Mouse (Mus musculus): ENCODE results near the gene Car9. TPM values are rescaled to one million over a fixed set of nuclear protein-coding genes. Genes with fewer than 3 reads are reported as not detected.
"Not testable (repeated sequence)": the region's sequence is repeated elsewhere in the genome, so short reads cannot be mapped to it uniquely, and the experiment has no call there.

The Car9 gene
- under 1 TPM; 0.83 to 0.84 TPM for total RNA-seq (2021)

GRCm38 (mm10) chr4:43506536-43507185 is at the start of gene Car9:
Gene Car9, plus strand, starts transcription at chr4:43506966.
- DNase-seq, result peak; percentile 78
- intact Hi-C loops (cut with DNase I), result no loop called here

GRCm38 (mm10) chr4:43457124-43457523 is 49.6 kb upstream of the Car9 start:
- intact Hi-C loops (cut with DNase I), result no loop called here
- no peak for DNase-seq

DNA sequence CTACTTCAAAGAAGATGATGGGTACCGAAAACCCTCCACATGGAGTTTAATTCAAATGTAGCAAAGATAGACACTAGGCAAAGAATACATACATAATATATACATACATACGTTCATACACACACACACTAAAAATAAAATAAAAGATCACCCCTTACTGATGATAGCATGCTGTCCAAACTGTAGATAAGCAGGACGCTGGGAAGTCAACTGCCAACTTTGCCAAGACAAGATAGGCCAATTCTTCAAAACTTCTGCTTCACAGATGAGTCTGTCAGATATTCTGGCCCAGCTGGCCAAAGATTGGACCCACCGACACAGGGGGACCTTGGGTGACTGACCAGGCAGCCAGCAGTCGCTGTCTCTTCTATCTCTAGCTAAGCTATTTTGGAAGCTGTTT is 43.7 kb upstream of the Car9 start:
- intact Hi-C loops (cut with DNase I), result no loop called here
- DNase-seq, result no peak

DNA sequence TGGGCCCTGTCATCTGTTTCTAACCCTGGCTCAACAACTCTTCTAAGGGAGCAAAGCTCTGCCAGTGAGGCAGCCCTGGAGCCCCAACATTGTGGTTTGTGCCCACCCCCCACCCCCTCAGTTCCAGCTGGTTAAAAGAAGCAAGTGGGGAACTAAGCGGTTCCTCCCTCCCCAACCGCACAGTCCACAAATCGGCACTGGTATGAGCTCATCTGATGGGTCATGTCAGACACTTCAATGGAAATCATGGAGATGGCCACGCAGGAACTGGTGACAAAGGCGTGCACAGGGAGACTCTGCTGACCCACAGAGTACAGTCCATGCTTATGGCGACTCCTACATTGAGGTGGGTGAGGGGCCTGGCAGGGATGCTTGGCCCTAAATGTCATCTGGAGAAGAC is 40.8 kb upstream of the Car9 start:
- intact Hi-C loops (cut with DNase I), result no loop called here
- no peak for DNase-seq

- intact Hi-C loops (cut with DNase I), result no loop called here
- no peak for DNase-seq
Observed at GRCm38 (mm10) chr4:43466872-43467271, 39.9 kb upstream of the Car9 start.

- intact Hi-C loops (cut with DNase I), result no loop called here
- DNase-seq, result no peak
Observed at GRCm38 (mm10) chr4:43470301-43470700, 36.5 kb upstream of the Car9 start.

- DNase-seq, result no peak
- intact Hi-C loops (cut with DNase I), result no loop called here
Observed at GRCm38 (mm10) chr4:43473636-43474035, 33.1 kb upstream of the Car9 start.

DNA sequence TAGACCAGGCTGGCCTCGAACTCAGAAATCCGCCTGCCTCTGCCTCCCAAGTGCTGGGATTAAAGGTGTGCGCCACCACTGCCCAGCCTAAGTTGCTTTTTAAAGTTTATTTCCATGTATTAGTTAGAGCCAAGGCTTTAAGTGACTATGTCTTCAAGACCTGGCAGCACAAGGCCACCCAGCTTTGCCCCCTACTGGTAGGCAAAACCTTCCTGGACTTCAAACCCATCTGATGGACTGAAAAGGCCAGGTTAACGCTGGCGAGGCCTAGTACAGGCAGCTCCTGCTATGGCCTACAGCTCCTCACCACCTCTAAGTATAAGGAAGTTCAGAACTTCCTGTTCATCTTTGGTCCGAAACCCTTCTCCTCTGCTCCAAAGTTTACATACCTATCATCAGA is 30.2 kb upstream of the Car9 start:
- DNase-seq, result no peak
- intact Hi-C loops (cut with DNase I), result no loop called here

DNA sequence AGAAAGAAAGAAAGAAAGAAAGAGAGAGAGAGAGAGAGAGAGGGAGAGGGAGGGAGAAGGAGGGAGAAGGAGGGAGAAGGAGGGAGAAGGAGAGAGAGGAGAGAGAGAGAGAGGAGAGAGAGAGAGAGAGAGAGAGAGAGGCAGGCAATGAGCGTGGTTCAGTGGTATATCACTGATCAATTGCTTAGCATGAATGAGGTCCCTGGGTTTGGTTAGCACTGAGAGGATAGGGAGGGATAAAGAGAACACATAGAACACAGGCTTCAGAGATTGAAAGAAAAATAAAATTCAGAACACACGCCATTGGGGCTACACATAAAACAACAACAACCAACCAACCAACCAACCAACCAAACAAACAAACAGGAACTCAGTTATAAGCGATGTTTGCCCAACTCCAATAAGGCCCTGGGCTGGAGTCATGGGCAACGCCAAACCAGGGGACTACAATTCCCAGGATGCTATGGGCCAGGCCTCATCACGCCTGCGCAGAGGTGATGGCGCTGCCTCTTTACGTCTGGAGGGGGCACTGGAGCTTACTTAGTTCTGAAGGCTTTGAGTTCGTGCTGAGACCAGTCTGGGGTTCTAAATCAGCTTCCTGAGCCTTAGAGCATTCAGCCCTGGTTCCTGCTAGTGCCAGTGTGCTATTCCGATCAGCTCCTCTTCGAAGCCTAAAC is 28.8 kb upstream of the Car9 start:
- peak; percentile 89 for DNase-seq
- intact Hi-C loops (cut with DNase I), result no loop called here

DNA sequence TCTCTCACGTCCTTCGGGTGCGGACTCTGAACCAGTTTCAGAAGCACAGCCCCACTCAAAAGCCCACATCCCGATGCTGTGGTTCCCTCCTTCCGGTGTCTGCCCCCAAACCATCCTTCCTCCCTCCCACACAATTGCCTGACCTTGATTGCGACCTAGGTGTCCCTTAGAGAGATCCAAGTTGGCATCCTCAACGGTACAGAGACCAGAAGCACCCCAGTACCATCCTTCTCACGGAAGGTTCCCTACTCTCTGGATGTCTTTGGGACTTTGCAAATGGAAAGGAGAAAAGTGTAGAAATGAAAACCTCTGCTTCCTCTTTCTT is 28.3 kb upstream of the Car9 start:
- intact Hi-C loops (cut with DNase I), result no loop called here
- no peak for DNase-seq

DNA sequence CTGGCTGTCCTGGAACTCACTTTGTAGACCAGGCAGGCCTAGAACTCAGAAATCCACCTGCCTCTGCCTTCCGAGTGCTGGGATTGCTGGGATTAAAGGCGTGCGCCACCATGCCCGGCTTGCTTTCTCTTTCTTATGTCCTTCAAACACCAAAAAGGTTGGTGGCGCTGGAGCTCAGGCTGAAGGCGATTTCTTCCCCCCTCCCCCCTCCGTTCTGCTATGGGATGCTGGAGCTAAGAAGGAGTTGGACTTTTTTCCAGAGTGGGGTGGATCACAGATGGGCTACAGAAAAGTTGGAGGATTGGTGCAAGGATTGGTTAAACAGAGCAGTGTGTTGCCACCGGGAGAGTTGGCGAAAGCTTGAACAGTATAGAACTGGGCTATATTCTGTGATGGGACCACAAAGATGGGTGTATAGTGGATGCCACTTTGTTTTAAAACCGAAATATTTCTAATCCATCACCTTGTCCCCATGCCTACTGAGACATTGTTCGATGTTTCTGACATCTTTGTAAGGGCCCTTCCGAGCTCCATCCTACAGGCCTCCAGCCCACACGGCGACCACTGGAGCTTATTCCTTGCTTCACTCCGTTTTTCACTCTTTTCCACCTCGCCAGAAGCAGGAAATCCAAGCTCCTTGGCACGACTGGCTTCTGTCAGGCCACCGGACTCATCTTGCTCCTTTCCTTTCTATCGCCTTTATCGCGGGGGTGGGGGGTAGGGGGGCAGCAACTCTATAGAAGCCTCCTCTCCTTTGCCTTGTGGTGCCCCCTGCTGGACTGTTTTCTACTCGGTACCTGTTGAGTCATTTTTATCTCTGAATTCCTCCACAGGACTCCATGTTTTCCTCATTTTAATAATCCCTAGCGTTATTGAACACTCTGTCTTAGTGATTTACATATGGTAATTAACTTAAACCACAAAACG is 27.6 kb upstream of the Car9 start:
- intact Hi-C loops (cut with DNase I), result no loop called here
- DNase-seq, result peak; percentile 77

DNA sequence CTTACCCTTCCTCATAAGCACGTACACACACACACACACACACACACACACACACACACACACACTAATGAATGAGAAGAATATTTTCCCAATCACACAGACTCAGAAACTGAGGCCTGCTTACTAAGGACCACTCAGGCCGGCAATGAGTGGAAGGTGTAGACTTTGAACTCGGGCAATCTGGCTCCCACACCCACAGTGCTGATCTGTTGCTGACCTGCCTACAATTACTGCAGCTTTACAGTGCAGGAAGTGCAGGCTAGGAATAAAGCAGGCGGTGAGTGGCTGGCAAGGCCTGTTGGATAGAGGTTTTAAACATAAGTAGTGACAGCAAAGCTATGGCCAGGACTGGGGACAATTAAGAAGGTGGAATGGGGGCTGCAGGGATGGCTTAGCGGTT is 25.8 kb upstream of the Car9 start:
- intact Hi-C loops (cut with DNase I), result no loop called here
- no peak for DNase-seq

GRCm38 (mm10) chr4:43481894-43482456 is 24.8 kb upstream of the Car9 start:
- intact Hi-C loops (cut with DNase I), result no loop called here
- DNase-seq, result no peak

GRCm38 (mm10) chr4:43482591-43482990 is 24.2 kb upstream of the Car9 start:
- no peak for DNase-seq
- intact Hi-C loops (cut with DNase I), result no loop called here

DNA sequence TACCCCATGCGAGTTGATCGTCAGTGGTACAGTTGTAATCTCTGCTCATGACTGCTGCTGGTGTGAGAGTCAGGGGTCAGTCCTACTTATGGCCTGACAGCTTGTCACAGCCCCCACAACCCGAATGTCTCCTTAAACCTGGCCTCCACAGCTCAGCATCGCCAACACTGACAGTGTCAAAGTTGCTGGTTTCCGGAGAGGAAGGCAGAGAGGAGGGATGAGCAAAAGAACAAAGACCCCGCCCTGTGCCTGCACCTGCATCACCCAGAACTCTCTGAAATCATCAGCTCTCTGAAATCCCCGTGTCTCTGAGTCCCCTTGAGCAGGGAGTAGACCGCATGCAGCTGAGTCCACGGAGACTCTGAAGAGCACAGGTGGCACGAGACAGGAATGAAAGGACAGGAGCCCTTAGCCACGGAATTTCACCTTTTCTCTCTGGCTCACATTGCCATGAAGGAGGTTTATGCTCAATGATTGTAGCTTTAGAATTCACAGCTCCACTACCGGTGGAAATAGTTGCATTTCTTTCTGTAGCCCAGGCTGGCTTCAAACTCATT is 23.2 kb upstream of the Car9 start, which contains the start of gene Sit1:
Gene Sit1 (minus strand): TSS at position 200 of the 557 bp plus-strand sequence.
- intact Hi-C loops (cut with DNase I), result no loop called here
- DNase-seq, result no peak

DNA sequence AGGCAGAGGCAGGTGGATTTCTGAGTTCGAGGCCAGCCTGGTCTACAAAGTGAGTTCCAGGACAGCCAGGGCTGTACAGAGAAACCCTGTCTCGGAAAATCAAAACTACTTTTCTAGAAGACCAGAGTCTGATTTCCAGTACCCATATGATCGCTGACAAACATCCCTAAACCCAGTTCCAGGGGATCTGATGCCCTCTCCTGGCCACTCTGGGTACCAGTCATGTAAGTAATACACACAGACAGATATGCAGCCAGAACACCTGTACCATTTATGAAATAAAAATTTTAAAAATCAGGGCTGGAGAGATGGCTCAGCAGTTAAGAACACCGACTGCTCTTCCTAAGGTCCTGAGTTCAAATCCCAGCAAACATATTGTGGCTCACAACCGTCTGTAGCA is 21.1 kb upstream of the Car9 start:
- DNase-seq; intact Hi-C loops (cut with DNase I): not testable (repeated sequence)

GRCm38 (mm10) chr4:43489611-43490010 is 17.2 kb upstream of the Car9 start:
- intact Hi-C loops (cut with DNase I), result loop anchor here (5.0 kb wide), 1 partner anchor 47 kb away; the partner anchor contains the start of gene Tesk1

GRCm38 (mm10) chr4:43490801-43491200 is 16.0 kb upstream of the Car9 start:
- intact Hi-C loops (cut with DNase I), result loop anchor here (5.0 kb wide), 1 partner anchor 48 kb away; the partner anchor contains the start of gene Tesk1
- no peak for DNase-seq

More at GRCm38 (mm10) chr4:43489611-43490010, 17.2 kb upstream of the Car9 start:
- DNase-seq, result no peak

DNA sequence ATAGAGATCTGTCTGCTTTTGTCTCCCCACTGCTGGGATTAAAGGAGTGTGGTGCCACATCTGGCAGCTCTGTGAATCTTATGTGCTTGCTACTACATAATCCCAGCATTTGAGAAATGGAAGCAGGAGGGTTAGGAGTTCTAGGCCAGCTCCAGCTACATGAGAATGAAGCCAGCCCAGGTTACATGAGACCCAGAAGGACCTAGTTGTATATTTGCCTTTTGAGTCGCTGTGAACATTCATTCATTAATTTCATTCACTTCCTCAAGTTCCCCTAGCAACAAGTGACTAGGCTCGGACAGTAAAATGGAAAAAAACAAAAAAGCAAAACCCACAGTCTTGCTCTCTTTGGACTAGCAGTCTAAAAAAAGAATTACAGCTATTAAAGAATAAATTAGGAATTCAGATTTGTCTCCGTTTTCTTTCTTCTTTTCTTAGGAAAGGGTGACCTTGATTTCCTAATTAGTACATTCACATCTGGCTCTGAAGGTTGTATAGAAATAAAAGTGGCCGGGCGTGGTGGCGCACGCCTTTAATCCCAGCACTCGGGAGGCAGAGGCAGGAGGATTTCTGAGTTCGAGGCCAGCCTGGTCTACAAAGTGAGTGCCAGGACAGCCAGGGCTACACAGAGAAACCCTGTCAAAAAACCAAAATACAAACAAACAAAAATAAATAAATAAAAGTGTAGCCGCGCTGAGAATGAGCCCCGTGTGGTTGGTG is 14.5 kb upstream of the Car9 start:
- no peak for DNase-seq
- intact Hi-C loops (cut with DNase I), result loop anchor here (5.0 kb wide), 1 partner anchor 50 kb away; the partner anchor contains the start of gene Tesk1

DNA sequence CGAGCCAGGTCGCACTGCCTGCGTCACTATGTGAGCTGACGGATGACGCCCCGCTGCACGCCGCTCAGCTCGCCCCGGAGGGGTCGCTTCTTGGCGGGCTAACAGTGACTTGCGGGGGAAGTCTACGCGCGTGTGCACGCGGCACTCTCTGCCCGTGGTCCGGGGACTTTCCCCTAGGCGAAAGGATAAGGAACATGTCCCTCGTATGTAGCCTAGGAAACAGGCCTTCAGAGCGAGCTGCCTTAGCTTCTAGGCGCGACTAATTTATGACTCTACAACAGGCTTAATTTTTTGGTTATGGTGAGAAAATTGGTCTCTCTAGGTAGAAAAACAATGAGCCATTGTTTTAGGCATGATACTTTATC is 14.0 kb upstream of the Car9 start, which contains the start of gene Ccdc107:
Gene Ccdc107 (plus strand): TSS at position 80 of the 365 bp plus-strand sequence.
- DNase-seq, result peak; percentile 95
- intact Hi-C loops (cut with DNase I), result loop anchor here (5.0 kb wide), 1 partner anchor 51 kb away; the partner anchor contains the start of gene Tesk1

All from left cerebral cortex, postnatal 4 days (tissue).